Mouse (Mus musculus) heart, postnatal 0 days (tissue): ENCODE data around the gene Ggps1. TPM values are rescaled to one million over a fixed set of nuclear protein-coding genes. Genes with fewer than 3 reads are reported as not detected.
A peak's percentile ranks its signal among the peaks of the same experiment; 100 is the strongest.

Source experiments
- ATAC-seq: fragments of 200-750 bp; cut with Nextera tagmentation; 2 replicates; pipeline ENCODE4 v1.8.0; 2017; ENCODE audit warnings: low read depth, moderate number of reproducible peaks, moderate library complexity; ENCODE audit not compliant: insufficient read depth
- DNase-seq: peaks from one replicate; pipeline ENCODE4 v3.0.0-alpha.2; 2016; ENCODE audit warnings: low spot score
- H3K27ac ChIP-seq: fragments of 300-500 bp; sonication (generic); 2 replicates; pipeline ENCODE4 v1.5.1; 2014; ENCODE audit warnings: low read depth, mild to moderate bottlenecking
- H3K27me3 ChIP-seq: fragments of 300-500 bp; sonication (generic); 2 replicates; pipeline ENCODE4 v1.6.1; 2014; ENCODE audit warnings: low read length, mixed read lengths; ENCODE audit not compliant: control insufficient read depth, insufficient read depth
- H3K36me3 ChIP-seq: fragments of 300-500 bp; sonication (generic); replicated peaks from 2 replicates; pipeline ENCODE4 v1.6.1; 2014; ENCODE audit warnings: low read length, mixed read lengths; ENCODE audit not compliant: control insufficient read depth, insufficient read depth
- H3K4me1 ChIP-seq: fragments of 300-500 bp; sonication (generic); 2 replicates; pipeline ENCODE4 v1.6.1; 2014; ENCODE audit warnings: antibody characterized with exemption; ENCODE audit not compliant: control insufficient read depth, insufficient read depth
- H3K4me2 ChIP-seq: fragments of 300-500 bp; sonication (generic); 2 replicates; pipeline ENCODE4 v1.6.1; 2014; ENCODE audit warnings: low read depth, mild to moderate bottlenecking, low read length, moderate library complexity
- H3K4me3 ChIP-seq: fragments of 300-500 bp; sonication (generic); 2 replicates; pipeline ENCODE4 v1.5.1; 2014; ENCODE audit warnings: low read depth, low read length
- H3K9ac ChIP-seq: fragments of 300-500 bp; sonication (generic); replicated peaks from 2 replicates; pipeline ENCODE4 v1.6.1; 2014; ENCODE audit warnings: low read depth, low read length, mixed read lengths
- H3K9me3 ChIP-seq: fragments of 300-500 bp; sonication (generic); replicated peaks from 2 replicates; pipeline ENCODE4 v1.6.1; 2016; ENCODE audit warnings: low read length; ENCODE audit not compliant: control insufficient read depth
- CTCF ChIP-seq: IDR thresholded peaks from 2 replicates; pipeline ENCODE4 v1.5.1; 2016; ENCODE audit warnings: antibody characterized with exemption, control low read depth, low read depth
- EP300 ChIP-seq: IDR thresholded peaks from 2 replicates; pipeline ENCODE4 v1.6.1; 2016; ENCODE audit warnings: antibody characterized with exemption, low read depth
- WGBS: fragments of 180-500 bp; shearing (Covaris S2); extraction: QIAGEN DNeasy Blood & Tissue Kit; methylation state at CpG from one replicate; pipeline ENCODE4 v1.1.7; 2014; 5-methylcytosine and 5-hydroxymethylcytosine counted together
- polyA plus RNA-seq: library from polyadenylated mRNA; unstranded; fragments of >200 nt; fragmentation: Nextera tagmentation; extraction: Ambion mirVana; gene quantifications from 2 replicates; pipeline ENCODE4 v1.2.1, GENCODE M21; 2015
- total RNA-seq: library from RNA; depleted of rRNA; stranded (reverse); fragments of >200 nt; gene quantifications from 2 replicates; pipeline ENCODE4 v1.2.3, GENCODE M21; 2014; ENCODE audit warnings: low replicate concordance

Gene Ggps1
- total and polyA plus RNA-seq, 2 experiments from 2014 or later = 33.6 to 36.8 TPM

GRCm38 (mm10) chr13:14049878-14050277 is 13.4 kb downstream of the Ggps1 start:
- WGBS = 60% methylated on average over 1 of the region's 1 CpGs
- Histone ChIP-seq H3K27ac (no peak overlapping the region), H3K4me2 (no peak overlapping the region), H3K4me1 (no peaks in the 10 kb centered on the region), H3K9ac (no peak overlapping the region), H3K27me3 (no peaks in the 10 kb centered on the region), H3K9me3 (no peaks in the 10 kb centered on the region), H3K4me3 (no peak overlapping the region), H3K36me3 (peaks cover 60% of the 10 kb centered on the region)
- no peak for ATAC-seq
- TF ChIP-seq CTCF = no peak
- no peak for TF ChIP-seq EP300
- DNase-seq = no peak

- TF ChIP-seq CTCF = no peak
- TF ChIP-seq EP300 = no peak
- Histone ChIP-seq H3K4me1 (no peaks in the 10 kb centered on the region), H3K36me3 (peaks cover 14% of the 10 kb centered on the region), H3K9me3 (no peaks in the 10 kb centered on the region), H3K4me2 (no peak overlapping the region), H3K9ac (no peak overlapping the region), H3K27ac (no peak overlapping the region), H3K27me3 (no peaks in the 10 kb centered on the region), H3K4me3 (no peak overlapping the region)
- 61% methylated on average over 2 of the region's 2 CpGs for WGBS
- no peak for DNase-seq
- ATAC-seq = no peak
Measured at GRCm38 (mm10) chr13:14044521-14044920, 18.8 kb downstream of the Ggps1 start.

- Histone ChIP-seq H3K4me1 (peaks cover 1% of the 10 kb centered on the region), H3K27me3 (no peaks in the 10 kb centered on the region), H3K4me2 (no peak overlapping the region), H3K9me3 (no peaks in the 10 kb centered on the region), H3K27ac (no peak overlapping the region), H3K9ac (no peak overlapping the region), H3K4me3 (no peak overlapping the region), H3K36me3 (peaks cover 7% of the 10 kb centered on the region; the same call in 1 of the 2 replicates)
- ATAC-seq = no peak
- no peak for TF ChIP-seq EP300
- no peak for DNase-seq
Measured at GRCm38 (mm10) chr13:14043851-14044250, 19.4 kb downstream of the Ggps1 start.

- Histone ChIP-seq H3K27ac (peak overlapping the region; percentile 99), H3K9ac (peak overlapping the region; percentile 87), H3K9me3 (no peaks in the 10 kb centered on the region), H3K36me3 (no peaks in the 10 kb centered on the region), H3K4me2 (peak overlapping the region; percentile 75), H3K27me3 (no peaks in the 10 kb centered on the region), H3K4me1 (peaks cover 8% of the 10 kb centered on the region), H3K4me3 (peak overlapping the region; percentile 90)
- no peak for TF ChIP-seq EP300
- no peak for TF ChIP-seq CTCF
- WGBS = 30% methylated on average over 5 of the region's 5 CpGs
- DNase-seq (peak; percentile 71), ATAC-seq (no peak)
Measured at GRCm38 (mm10) chr13:14040186-14040585, 23.1 kb downstream of the Ggps1 start.

- H3K36me3 ChIP-seq = no peaks in the 10 kb centered on the region
- DNase-seq (peak; percentile 89), ATAC-seq (peak; percentile 93)
- TF ChIP-seq EP300 (peak; percentile 73; the same call in 1 of the 2 replicates), CTCF (0 out of 2 replicates have a peak, but pooled peaks have one; percentile 1)
- WGBS = under 1% methylated on average over 35 of the region's 35 CpGs
- no peaks in the 10 kb centered on the region for H3K27me3 ChIP-seq
- H3K4me3 ChIP-seq = peak within 1 kb of the TSS; percentile 90
- peak within 1 kb of the TSS; percentile 87 for H3K9ac ChIP-seq
- peaks cover 12% of the 10 kb centered on the region for H3K4me1 ChIP-seq
- peak within 1 kb of the TSS; percentile 99 for H3K27ac ChIP-seq
- peak within 1 kb of the TSS; percentile 75 for H3K4me2 ChIP-seq
- no peaks in the 10 kb centered on the region for H3K9me3 ChIP-seq
Measured at GRCm38 (mm10) chr13:14039292-14039965, 23.9 kb downstream of the Ggps1 start, which contains the start of gene Tbce. TSS of gene Tbce (minus strand) at chr13:14039638.

GRCm38 (mm10) chr13:14038911-14039291 is 24.4 kb downstream of the Ggps1 start:
- ATAC-seq (no peak), DNase-seq (no peak)
- Histone ChIP-seq H3K27ac (peak overlapping the region; percentile 99), H3K36me3 (no peaks in the 10 kb centered on the region), H3K9me3 (no peaks in the 10 kb centered on the region), H3K4me1 (peaks cover 17% of the 10 kb centered on the region), H3K4me2 (peak overlapping the region; percentile 75), H3K4me3 (peak overlapping the region; percentile 90), H3K27me3 (no peaks in the 10 kb centered on the region), H3K9ac (peak overlapping the region; percentile 87)
- no peak for TF ChIP-seq EP300
- TF ChIP-seq CTCF = no peak
- 1% methylated on average over 8 of the region's 8 CpGs for WGBS
